Mouse (Mus musculus): ENCODE data around the gene Myt1l. TPM values are rescaled to one million over a fixed set of nuclear protein-coding genes. Genes with fewer than 3 reads are reported as not detected.
A peak's percentile ranks its signal among the peaks of the same experiment; 100 is the strongest.

The Myt1l gene
- polyA plus RNA-seq (2014; fragmentation: Nextera tagmentation; extraction: Ambion mirVana) = 96.6 and 161 TPM in 2 replicates

DNA sequence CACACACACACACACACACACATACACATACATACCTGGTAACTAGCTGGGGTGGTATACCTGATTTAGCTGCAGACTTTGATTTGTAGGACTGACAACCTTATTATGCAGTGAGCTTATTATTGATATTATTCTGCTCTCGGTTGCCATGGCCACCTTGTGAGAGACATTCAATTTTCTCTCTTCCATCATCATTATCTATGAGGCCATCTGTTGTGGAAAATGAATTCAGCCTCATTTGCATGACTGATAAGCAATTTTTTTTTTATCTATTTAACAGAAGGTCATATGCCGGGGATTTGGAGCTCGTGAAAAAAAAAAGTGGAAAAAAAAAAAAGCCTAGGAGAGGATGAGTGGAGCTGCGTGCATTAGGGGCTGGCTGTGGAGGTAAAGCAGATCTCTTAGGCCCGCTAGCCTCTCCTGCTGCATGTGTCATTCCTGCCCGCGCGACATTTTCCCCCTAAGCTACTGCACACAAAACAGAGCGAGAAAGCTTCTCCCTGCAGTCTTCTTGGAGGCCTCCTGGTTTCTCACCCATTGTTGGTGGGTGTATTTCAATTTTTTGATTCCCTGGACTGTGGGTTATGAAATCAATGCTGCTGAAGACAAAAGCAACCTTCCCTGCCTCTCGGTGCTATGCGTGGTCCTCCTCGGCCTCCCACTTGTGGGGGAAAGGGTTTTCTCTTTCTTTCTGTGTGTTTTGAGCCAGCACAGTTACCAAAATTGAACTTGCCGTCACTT lies at the start of gene Myt1l:
TSS of gene Myt1l (plus strand) at position 354 of the 741 bp plus-strand sequence.
- 4% methylated on average over 13 of the region's 13 CpGs for WGBS

DNA sequence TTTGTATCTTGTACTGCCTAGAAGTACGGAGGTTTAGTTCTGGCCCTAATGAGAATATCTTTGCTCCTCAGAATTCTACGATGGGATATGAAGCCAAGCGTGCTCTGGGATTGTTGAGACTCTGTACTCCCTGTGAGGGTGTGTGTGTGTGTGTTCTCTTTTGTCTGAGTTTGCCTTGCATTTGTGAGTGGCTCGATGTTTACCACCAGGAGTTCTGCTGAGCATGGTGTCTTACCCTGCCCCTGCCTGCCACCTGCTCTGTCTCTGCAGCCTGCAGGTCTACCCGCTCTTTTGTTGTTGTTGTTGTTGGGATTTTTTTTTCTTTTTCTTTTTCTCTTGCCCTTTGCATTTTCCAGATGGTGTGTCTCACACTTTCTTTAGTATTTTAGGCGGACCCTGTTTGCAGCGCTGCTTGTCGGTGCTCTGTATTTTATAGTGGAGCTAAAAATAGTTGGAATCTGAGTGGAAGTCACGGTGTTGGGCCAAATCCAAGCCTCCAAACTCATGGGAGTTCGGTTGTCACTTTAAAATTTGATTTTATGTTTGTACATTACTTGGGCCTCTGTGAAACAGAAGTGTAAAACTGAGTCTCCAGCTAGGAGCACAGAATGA lies 41.7 kb upstream of the Myt1l start:
- H3K9ac ChIP-seq (ENCODE audit: low read length) = no peak overlapping the region
- H3K4me2 ChIP-seq (ENCODE audit: low read length) = no peak overlapping the region
- no peak overlapping the region for H3K4me3 ChIP-seq (ENCODE audit: low read depth, low read length)
- no peaks in the 10 kb centered on the region for H3K9me3 ChIP-seq (replicated peaks; ENCODE audit: control insufficient read depth, low read length)
- no peaks in the 10 kb centered on the region for H3K36me3 ChIP-seq (ENCODE audit: control insufficient read depth, insufficient read depth, low read length)
- 63% methylated on average over 10 of the region's 10 CpGs for WGBS
- ATAC-seq (peak; percentile 67; the same call in 1 of the 2 replicates), DNase-seq (ENCODE audit: low spot score) (peak; percentile 63)
- no peaks in the 10 kb centered on the region for H3K27me3 ChIP-seq (replicated peaks; ENCODE audit: control insufficient read depth, insufficient read depth, low read length)
- no peak overlapping the region for H3K27ac ChIP-seq (ENCODE audit: low read depth, low read length)
- H3K4me1 ChIP-seq (ENCODE audit: control insufficient read depth, insufficient read depth, low read length) = no peaks in the 10 kb centered on the region

More for the DNA sequence above, at the start of gene Myt1l:
- Histone ChIP-seq H3K9ac (ENCODE audit: low read length) (peak within 1 kb of the TSS; percentile 93), H3K27me3 (replicated peaks; ENCODE audit: control insufficient read depth, insufficient read depth, low read length) (no peaks in the 10 kb centered on the region), H3K4me1 (ENCODE audit: control insufficient read depth, insufficient read depth, low read length) (peaks cover 5% of the 10 kb centered on the region; the same call in 1 of the 2 replicates), H3K4me2 (ENCODE audit: low read length) (peak within 1 kb of the TSS; percentile 68), H3K9me3 (replicated peaks; ENCODE audit: control insufficient read depth, low read length) (no peaks in the 10 kb centered on the region), H3K27ac (ENCODE audit: low read depth, low read length) (peak within 1 kb of the TSS; percentile 98), H3K4me3 (ENCODE audit: low read depth, low read length) (peak within 1 kb of the TSS; percentile 36), H3K36me3 (ENCODE audit: control insufficient read depth, insufficient read depth, low read length) (no peaks in the 10 kb centered on the region)
- ATAC-seq = peak; percentile 60
- DNase-seq (ENCODE audit: low spot score) = peak; percentile 95

DNA sequence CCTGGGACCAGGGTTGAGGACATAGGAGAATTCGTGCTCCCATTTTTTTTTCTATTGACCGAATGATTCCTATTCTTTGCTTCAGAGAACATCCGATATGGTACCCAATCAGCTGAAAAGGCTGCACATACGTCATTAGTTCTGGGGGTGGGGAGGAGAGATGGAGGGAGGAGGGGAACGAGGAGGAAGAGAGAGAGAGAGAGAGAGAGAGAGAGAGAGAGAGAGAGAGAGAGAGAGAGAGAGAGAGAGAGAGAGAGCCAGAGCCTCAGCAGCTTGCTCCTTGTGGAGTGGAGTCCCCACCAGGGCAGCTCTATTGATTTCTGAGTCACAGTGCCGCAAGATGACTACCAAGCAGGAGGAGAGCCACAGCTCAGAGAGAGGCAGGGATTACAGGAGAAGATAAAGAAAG lies 1.9 kb upstream of the Myt1l start:
- peak; percentile 94 for DNase-seq (ENCODE audit: low spot score)
- Histone ChIP-seq H3K27me3 (replicated peaks; ENCODE audit: control insufficient read depth, insufficient read depth, low read length) (no peaks in the 10 kb centered on the region), H3K4me3 (ENCODE audit: low read depth, low read length) (peak overlapping the region; percentile 19), H3K4me1 (ENCODE audit: control insufficient read depth, insufficient read depth, low read length) (0 out of 2 replicates have a peak, but pooled peaks cover 2% of the 10 kb centered on the region), H3K4me2 (ENCODE audit: low read length) (peak overlapping the region; percentile 68), H3K36me3 (ENCODE audit: control insufficient read depth, insufficient read depth, low read length) (no peaks in the 10 kb centered on the region), H3K9ac (ENCODE audit: low read length) (peak overlapping the region; percentile 56), H3K9me3 (replicated peaks; ENCODE audit: control insufficient read depth, low read length) (no peaks in the 10 kb centered on the region), H3K27ac (ENCODE audit: low read depth, low read length) (peak overlapping the region; percentile 98)
- ATAC-seq = peak; percentile 69
- WGBS = 3% methylated on average over 6 of the region's 6 CpGs

DNA sequence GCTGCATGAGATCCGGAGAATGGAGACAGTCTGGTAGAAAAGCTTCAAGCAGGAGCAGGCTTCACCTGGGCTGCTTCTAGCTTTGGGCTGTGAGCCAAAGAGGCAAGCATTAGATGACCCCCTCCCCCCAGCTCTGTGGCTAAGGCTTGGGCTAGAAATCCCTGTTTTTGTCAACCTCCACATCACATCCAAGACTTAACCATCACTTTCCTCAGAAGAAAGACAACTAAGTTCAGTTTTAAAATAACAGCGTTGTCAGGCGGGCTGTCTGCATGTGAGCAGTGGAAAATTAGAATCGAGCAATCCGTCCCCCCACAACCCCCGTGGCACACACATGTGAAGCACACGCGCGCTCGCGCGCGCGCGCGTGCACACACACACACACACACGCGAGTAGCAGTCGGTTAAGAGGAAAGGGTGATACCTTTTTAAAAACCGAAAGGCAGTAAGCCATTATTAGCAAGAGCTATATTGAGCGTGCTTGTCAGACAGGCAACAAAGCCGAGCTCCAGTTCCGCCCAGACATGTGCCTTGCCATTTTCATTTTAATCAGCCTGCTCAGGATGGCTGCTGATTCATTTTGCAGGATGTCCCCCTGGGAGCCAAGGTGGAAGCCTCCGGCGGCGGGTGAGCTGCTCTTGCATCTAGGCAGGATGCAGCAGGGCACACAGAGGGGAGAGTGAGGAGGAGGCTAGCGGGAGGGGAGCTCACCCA lies 979 bp upstream of the Myt1l start:
- peak; percentile 70 for ATAC-seq

DNA sequence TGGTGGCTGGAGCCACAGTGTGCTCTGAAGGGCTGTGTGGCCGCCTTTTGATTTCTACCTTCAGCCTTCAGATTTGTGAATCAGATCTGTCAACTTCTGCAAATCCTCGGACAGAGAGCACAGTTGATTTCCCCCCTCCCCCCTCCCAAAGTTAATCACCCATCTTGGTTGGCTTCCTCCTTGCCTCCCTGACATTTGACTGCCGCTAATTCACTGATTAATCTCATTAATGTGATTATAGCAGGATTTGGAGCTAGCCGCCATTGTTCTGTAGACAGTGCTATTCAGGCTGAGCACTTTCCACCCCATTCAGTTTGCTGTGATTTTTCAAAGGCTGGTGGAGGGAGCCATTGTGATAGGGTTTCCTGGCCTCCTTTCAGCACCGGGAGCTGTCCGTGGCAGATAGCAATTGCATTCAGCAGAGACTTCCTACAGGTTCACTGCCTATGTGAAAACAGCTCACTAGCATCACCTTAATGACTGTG lies 2.1 kb downstream of the Myt1l start:
- WGBS = under 1% methylated on average over 6 of the region's 6 CpGs
- H3K9me3 ChIP-seq (replicated peaks; ENCODE audit: control insufficient read depth, low read length) = no peaks in the 10 kb centered on the region
- H3K36me3 ChIP-seq (ENCODE audit: control insufficient read depth, insufficient read depth, low read length) = no peaks in the 10 kb centered on the region
- peak overlapping the region; percentile 62 for H3K9ac ChIP-seq (ENCODE audit: low read length)
- H3K4me3 ChIP-seq (ENCODE audit: low read depth, low read length) = peak overlapping the region; percentile 36
- 0 out of 2 replicates have a peak, but pooled peaks cover 2% of the 10 kb centered on the region for H3K27me3 ChIP-seq (replicated peaks; ENCODE audit: control insufficient read depth, insufficient read depth, low read length)
- H3K4me2 ChIP-seq (ENCODE audit: low read length) = peak overlapping the region; percentile 49
- H3K4me1 ChIP-seq (ENCODE audit: control insufficient read depth, insufficient read depth, low read length) = peaks cover 5% of the 10 kb centered on the region; the same call in 1 of the 2 replicates
- H3K27ac ChIP-seq (ENCODE audit: low read depth, low read length) = peak overlapping the region; percentile 89
- peak; percentile 14 for ATAC-seq
- peak; percentile 88 for DNase-seq (ENCODE audit: low spot score)

More for the DNA sequence above, 979 bp upstream of the Myt1l start:
- H3K4me3 ChIP-seq (ENCODE audit: low read depth, low read length) = peak overlapping the region; percentile 36
- WGBS = under 1% methylated on average over 27 of the region's 27 CpGs
- peak; percentile 90 for DNase-seq (ENCODE audit: low spot score)
- H3K9me3 ChIP-seq (replicated peaks; ENCODE audit: control insufficient read depth, low read length) = no peaks in the 10 kb centered on the region
- H3K4me2 ChIP-seq (ENCODE audit: low read length) = peak overlapping the region; percentile 68
- H3K36me3 ChIP-seq (ENCODE audit: control insufficient read depth, insufficient read depth, low read length) = no peaks in the 10 kb centered on the region
- no peaks in the 10 kb centered on the region for H3K27me3 ChIP-seq (replicated peaks; ENCODE audit: control insufficient read depth, insufficient read depth, low read length)
- peak overlapping the region; percentile 98 for H3K27ac ChIP-seq (ENCODE audit: low read depth, low read length)
- H3K4me1 ChIP-seq (ENCODE audit: control insufficient read depth, insufficient read depth, low read length) = peaks cover 5% of the 10 kb centered on the region; the same call in 1 of the 2 replicates
- peak overlapping the region; percentile 93 for H3K9ac ChIP-seq (ENCODE audit: low read length)

DNA sequence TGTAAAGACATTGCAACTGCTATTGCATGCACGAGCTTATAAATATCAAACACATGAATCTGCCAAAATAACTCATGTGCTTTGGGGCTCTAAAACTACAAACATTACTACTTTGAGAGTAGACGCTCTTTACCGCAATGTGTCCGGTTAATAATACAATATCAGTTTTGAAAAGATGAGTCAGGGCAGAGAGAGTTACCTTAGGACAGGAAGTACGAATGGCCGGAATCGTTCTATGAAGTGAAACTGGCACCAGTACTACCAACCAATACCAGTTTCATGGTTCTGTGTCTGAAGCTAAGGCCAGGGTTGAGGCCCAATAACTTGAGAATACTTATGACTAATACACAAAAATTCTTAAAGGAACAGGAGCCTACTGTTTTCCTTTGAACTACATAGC lies 2.6 kb downstream of the Myt1l start:
- H3K27ac ChIP-seq (ENCODE audit: low read depth, low read length) = peak overlapping the region; percentile 89
- peak overlapping the region; percentile 36 for H3K4me3 ChIP-seq (ENCODE audit: low read depth, low read length)
- DNase-seq (ENCODE audit: low spot score) (peak; percentile 19), ATAC-seq (no peak)
- 0 out of 2 replicates have a peak, but pooled peaks cover 2% of the 10 kb centered on the region for H3K27me3 ChIP-seq (replicated peaks; ENCODE audit: control insufficient read depth, insufficient read depth, low read length)
- H3K9me3 ChIP-seq (replicated peaks; ENCODE audit: control insufficient read depth, low read length) = no peaks in the 10 kb centered on the region
- peaks cover 5% of the 10 kb centered on the region; the same call in 1 of the 2 replicates for H3K4me1 ChIP-seq (ENCODE audit: control insufficient read depth, insufficient read depth, low read length)
- H3K36me3 ChIP-seq (ENCODE audit: control insufficient read depth, insufficient read depth, low read length) = no peaks in the 10 kb centered on the region
- H3K4me2 ChIP-seq (ENCODE audit: low read length) = peak overlapping the region; percentile 49
- peak overlapping the region; percentile 62 for H3K9ac ChIP-seq (ENCODE audit: low read length)
- WGBS = 48% methylated on average over 7 of the region's 7 CpGs

DNA sequence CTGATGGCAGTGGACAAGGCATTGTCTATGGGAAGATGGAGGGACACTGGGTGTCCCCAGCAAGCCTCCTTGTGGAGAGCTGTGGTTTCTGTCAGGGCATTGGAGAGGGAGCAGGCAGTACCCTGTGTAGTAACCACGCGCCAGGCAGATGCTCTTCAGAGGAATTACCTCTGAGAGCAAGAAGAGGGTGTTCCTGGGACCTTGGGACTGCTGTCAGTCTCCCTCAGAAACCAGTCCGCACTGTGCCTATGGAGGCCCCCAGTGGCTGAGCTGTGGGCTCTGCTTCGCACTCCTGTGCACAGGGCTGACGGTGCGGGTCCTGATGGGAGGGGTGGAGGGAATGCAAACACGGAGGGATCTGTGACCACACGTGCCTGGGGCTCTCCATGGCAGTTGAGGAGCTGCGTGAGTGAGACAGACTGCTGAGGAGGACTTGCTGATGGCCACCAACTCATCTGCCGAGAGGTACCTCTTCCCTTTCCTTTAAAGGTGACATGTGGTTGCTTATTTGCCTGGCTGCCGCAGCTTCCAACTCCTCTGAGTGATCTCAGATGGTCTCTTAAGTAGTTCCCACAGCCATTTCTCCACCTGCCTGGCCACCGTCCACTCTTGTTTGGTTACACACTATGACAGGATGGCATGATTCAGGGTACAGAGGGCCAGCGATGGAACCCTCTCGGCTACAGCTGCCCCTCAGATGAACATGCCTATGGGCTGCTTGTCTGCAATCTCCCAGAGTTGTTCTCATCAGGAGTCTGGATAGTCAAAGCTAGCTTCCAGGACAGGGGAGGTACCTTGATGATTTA lies 5.1 kb downstream of the Myt1l start:
- peak; percentile 67 for DNase-seq (ENCODE audit: low spot score)
- H3K4me3 ChIP-seq (ENCODE audit: low read depth, low read length) = peak overlapping the region; percentile 49

DNA sequence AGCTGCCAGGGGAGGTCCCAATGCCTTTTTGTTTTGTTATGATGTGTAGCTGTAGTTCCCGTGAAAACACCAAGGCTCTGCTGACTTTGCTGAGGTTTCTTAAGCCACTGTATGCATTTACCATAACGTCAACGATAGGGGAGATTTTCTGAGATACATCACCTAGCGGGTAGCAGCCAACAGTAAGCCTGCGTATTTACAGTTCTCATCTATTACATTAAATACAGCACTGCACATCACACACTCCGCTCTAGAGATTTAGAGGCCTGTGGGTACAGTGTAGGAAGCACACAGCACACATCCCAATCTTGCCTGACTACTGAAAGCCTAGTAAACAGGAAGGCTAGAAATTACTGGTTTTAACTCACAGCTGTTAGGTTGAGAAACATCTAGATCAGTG lies 6.1 kb downstream of the Myt1l start:
- 2% methylated on average over 6 of the region's 6 CpGs for WGBS
- H3K4me3 ChIP-seq (ENCODE audit: low read depth, low read length) = peak overlapping the region; percentile 49
- H3K9me3 ChIP-seq (replicated peaks; ENCODE audit: control insufficient read depth, low read length) = no peaks in the 10 kb centered on the region
- 0 out of 2 replicates have a peak, but pooled peaks cover 2% of the 10 kb centered on the region for H3K27me3 ChIP-seq (replicated peaks; ENCODE audit: control insufficient read depth, insufficient read depth, low read length)
- ATAC-seq (peak; percentile 49; the same call in 1 of the 2 replicates), DNase-seq (ENCODE audit: low spot score) (peak; percentile 73)
- H3K36me3 ChIP-seq (ENCODE audit: control insufficient read depth, insufficient read depth, low read length) = no peaks in the 10 kb centered on the region
- H3K4me1 ChIP-seq (ENCODE audit: control insufficient read depth, insufficient read depth, low read length) = peaks cover 22% of the 10 kb centered on the region; the same call in 1 of the 2 replicates
- peak overlapping the region; percentile 76 for H3K4me2 ChIP-seq (ENCODE audit: low read length)
- H3K9ac ChIP-seq (ENCODE audit: low read length) = peak overlapping the region; percentile 70
- H3K27ac ChIP-seq (ENCODE audit: low read depth, low read length) = peak overlapping the region; percentile 96

More for the DNA sequence above, 5.1 kb downstream of the Myt1l start:
- Histone ChIP-seq H3K4me1 (ENCODE audit: control insufficient read depth, insufficient read depth, low read length) (peaks cover 13% of the 10 kb centered on the region; the same call in 1 of the 2 replicates), H3K27me3 (replicated peaks; ENCODE audit: control insufficient read depth, insufficient read depth, low read length) (0 out of 2 replicates have a peak, but pooled peaks cover 2% of the 10 kb centered on the region), H3K9ac (ENCODE audit: low read length) (peak overlapping the region; percentile 70), H3K9me3 (replicated peaks; ENCODE audit: control insufficient read depth, low read length) (no peaks in the 10 kb centered on the region), H3K27ac (ENCODE audit: low read depth, low read length) (peak overlapping the region; percentile 96), H3K36me3 (ENCODE audit: control insufficient read depth, insufficient read depth, low read length) (no peaks in the 10 kb centered on the region), H3K4me2 (ENCODE audit: low read length) (peak overlapping the region; percentile 76)
- WGBS = 12% methylated on average over 14 of the region's 14 CpGs
- peak; percentile 44 for ATAC-seq

All from forebrain, embryonic 14.5 days (tissue).